Mouse (Mus musculus): Measurements from ENCODE around the gene Fhl1. TPM values are rescaled to one million over a fixed set of nuclear protein-coding genes. Genes with fewer than 3 reads are reported as not detected.
A peak's percentile ranks its signal among the peaks of the same experiment; 100 is the strongest.

Gene Fhl1
- polyA plus RNA-seq, 1 experiment from 2014 or later, result 156 TPM

DNA sequence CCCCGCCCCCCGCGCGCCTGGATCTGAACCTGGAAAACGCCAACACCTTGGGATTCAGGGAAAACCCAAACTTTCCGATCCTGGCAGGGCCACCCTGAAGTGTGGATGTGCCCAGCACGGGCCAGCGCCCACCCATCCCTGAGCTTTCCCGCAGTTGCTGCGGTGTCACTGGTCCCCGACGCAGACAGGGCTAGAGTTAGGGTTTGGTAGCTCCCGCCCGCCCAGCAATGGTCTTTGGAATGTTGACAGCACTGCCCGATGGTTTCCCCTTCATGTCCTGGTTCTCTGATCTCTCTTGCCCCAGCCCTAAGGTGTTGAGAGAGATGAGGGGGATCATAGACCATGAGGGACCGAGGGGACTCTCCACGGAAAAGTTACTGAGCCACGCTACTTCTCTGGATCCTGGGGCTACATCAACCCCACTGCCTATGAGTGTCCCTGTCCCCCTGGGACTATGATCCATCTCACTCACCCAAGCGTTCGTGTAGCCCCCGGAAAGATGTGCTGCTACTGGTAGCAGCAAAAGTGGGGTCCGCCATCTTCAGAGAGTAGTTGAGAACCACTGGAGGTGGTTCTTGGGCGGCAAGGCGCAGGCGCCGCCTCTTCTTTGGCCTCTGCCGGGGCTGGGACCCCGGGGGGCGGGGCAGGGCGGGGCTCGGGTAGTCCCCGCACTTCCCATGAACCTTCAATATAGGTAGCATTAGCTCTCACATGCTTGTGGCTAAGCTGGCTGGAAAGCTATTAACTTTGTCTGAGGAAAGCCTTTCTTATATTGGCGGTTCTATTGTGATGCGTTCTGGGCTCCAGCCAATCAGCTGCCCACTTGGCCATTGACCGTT is 90.4 kb downstream of the Fhl1 start, which contains the start of gene Map7d3:
Gene Map7d3 (minus strand): TSS at position 562 of the 839 bp plus-strand sequence.
- peak; percentile 29 for DNase-seq

DNA sequence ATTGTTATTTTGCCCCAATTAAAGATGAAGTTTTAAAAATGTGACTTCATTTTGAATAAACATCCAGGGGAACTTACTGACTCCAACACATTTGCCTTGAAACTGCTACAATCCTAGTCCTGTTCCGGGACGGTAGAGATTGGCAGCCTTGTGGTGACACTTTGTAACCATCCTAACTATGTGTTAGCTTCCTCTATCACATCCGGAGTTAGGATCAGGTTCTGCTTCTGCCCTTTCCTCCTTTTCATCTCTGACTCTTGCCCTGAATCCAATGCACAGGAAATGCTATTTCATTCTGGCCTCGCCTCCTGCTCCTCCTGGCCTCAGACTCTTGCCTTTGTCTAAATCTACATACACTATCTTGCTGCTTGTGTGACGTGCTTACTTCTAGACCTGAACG is 95.9 kb downstream of the Fhl1 start:
- Histone ChIP-seq H3K27ac (replicated peaks; ENCODE audit: low read depth, low read length) (no peak overlapping the region), H3K4me3 (replicated peaks; ENCODE audit: low read depth, low read length) (no peak overlapping the region), H3K9ac (replicated peaks; ENCODE audit: low read length) (no peak overlapping the region), H3K36me3 (ENCODE audit: control insufficient read depth, insufficient read depth, low read length) (no peaks in the 10 kb centered on the region), H3K4me2 (ENCODE audit: low read length) (no peak overlapping the region), H3K27me3 (ENCODE audit: control insufficient read depth, insufficient read depth, low read length) (no peaks in the 10 kb centered on the region), H3K4me1 (ENCODE audit: control insufficient read depth, insufficient read depth, low read length) (no peaks in the 10 kb centered on the region), H3K9me3 (ENCODE audit: control insufficient read depth, low read length) (no peaks in the 10 kb centered on the region)
- DNase-seq (no peak), ATAC-seq (ENCODE audit: low FRiP score, low TSS enrichment) (no peak)
- WGBS, result 87% methylated on average over 6 of the region's 6 CpGs

More for the DNA sequence above, 90.4 kb downstream of the Fhl1 start, which contains the start of gene Map7d3:
- Histone ChIP-seq H3K27me3 (ENCODE audit: control insufficient read depth, insufficient read depth, low read length) (no peaks in the 10 kb centered on the region), H3K4me1 (ENCODE audit: control insufficient read depth, insufficient read depth, low read length) (no peaks in the 10 kb centered on the region), H3K4me2 (ENCODE audit: low read length) (peak within 1 kb of the TSS; percentile 61), H3K27ac (replicated peaks; ENCODE audit: low read depth, low read length) (no peak within 1 kb of the TSS), H3K4me3 (replicated peaks; ENCODE audit: low read depth, low read length) (peak within 1 kb of the TSS; percentile 34), H3K9me3 (ENCODE audit: control insufficient read depth, low read length) (no peaks in the 10 kb centered on the region), H3K9ac (replicated peaks; ENCODE audit: low read length) (no peak within 1 kb of the TSS), H3K36me3 (ENCODE audit: control insufficient read depth, insufficient read depth, low read length) (no peaks in the 10 kb centered on the region)
- 24% methylated on average over 35 of the region's 35 CpGs for WGBS
- peak; percentile 43; the same call in 1 of the 2 replicates for ATAC-seq (ENCODE audit: low FRiP score, low TSS enrichment)

DNA sequence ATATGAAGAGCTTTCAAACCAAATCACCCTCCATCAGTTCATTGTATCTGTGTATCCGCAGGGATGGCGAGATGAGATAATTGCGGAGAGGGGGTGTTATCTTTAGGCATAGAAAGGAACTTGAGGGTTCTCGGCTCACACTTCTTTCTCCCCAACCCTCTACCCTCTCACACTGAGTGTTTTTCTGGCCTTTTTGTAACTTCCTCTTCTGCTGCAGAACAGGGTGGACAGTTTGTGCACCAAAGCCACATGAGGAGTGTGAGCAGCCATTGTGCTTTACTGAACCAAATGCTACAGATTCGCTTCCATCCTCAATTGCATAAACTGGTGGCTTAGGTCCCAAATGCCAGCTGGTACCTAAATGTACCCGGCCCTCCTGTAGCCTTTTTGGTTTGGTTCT is 104.3 kb downstream of the Fhl1 start:
- Histone ChIP-seq H3K27me3 (ENCODE audit: control insufficient read depth, insufficient read depth, low read length) (no peaks in the 10 kb centered on the region), H3K9me3 (ENCODE audit: control insufficient read depth, low read length) (no peaks in the 10 kb centered on the region), H3K4me3 (replicated peaks; ENCODE audit: low read depth, low read length) (no peak overlapping the region), H3K27ac (replicated peaks; ENCODE audit: low read depth, low read length) (no peak overlapping the region), H3K4me1 (ENCODE audit: control insufficient read depth, insufficient read depth, low read length) (no peaks in the 10 kb centered on the region), H3K36me3 (ENCODE audit: control insufficient read depth, insufficient read depth, low read length) (no peaks in the 10 kb centered on the region), H3K4me2 (ENCODE audit: low read length) (no peak overlapping the region), H3K9ac (replicated peaks; ENCODE audit: low read length) (no peak overlapping the region)
- no peak for ATAC-seq (ENCODE audit: low FRiP score, low TSS enrichment)
- 89% methylated on average over 6 of the region's 6 CpGs for WGBS
- DNase-seq, result no peak

DNA sequence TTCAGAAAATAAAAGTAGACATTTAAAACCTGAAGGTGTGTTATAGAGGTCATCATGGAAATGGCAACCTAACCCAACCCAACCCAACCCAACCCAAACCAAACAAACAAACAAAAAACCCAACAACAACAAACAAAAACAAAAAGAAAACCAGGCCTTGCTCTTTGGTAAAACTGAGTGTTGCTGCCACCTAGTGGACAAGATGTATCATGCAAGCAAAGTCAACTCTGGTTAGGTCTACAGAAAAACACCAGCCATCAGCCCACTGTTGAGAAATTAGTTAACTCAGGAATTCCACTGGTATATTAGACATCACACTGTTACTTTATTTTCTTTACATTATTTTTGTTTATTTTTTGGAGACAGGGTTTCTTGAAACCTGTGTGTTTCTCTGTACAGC is 107.8 kb downstream of the Fhl1 start:
- Histone ChIP-seq H3K4me1 (ENCODE audit: control insufficient read depth, insufficient read depth, low read length) (no peaks in the 10 kb centered on the region), H3K9me3 (ENCODE audit: control insufficient read depth, low read length) (no peaks in the 10 kb centered on the region), H3K4me3 (replicated peaks; ENCODE audit: low read depth, low read length) (no peak overlapping the region), H3K9ac (replicated peaks; ENCODE audit: low read length) (no peak overlapping the region), H3K4me2 (ENCODE audit: low read length) (no peak overlapping the region), H3K36me3 (ENCODE audit: control insufficient read depth, insufficient read depth, low read length) (no peaks in the 10 kb centered on the region), H3K27ac (replicated peaks; ENCODE audit: low read depth, low read length) (no peak overlapping the region), H3K27me3 (ENCODE audit: control insufficient read depth, insufficient read depth, low read length) (no peaks in the 10 kb centered on the region)
- ATAC-seq (ENCODE audit: low FRiP score, low TSS enrichment) (no peak), DNase-seq (peak; percentile 77)

DNA sequence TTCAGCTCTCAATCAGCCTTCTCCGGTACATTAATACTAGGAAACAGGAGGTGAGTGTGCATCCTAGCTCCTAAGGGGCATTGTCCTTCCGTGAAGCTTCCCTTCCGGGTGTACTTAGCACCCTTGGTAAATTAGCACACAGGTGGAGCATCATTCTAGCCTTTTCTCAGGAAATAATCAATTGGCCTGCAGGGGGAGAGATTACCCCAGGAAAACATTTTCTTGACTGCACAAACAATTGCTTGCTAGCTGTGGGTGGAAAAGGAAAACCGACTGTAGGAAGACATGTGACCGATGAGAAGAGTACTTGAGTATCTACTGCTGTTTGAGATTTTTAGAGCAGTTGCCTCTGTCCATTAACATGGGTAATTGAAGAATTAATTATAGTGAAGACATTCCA is 109.7 kb downstream of the Fhl1 start:
- no peak overlapping the region for H3K4me2 ChIP-seq (ENCODE audit: low read length)
- H3K36me3 ChIP-seq (ENCODE audit: control insufficient read depth, insufficient read depth, low read length), result no peaks in the 10 kb centered on the region
- H3K4me1 ChIP-seq (ENCODE audit: control insufficient read depth, insufficient read depth, low read length), result no peaks in the 10 kb centered on the region
- WGBS, result 76% methylated on average over 5 of the region's 5 CpGs
- no peaks in the 10 kb centered on the region for H3K27me3 ChIP-seq (ENCODE audit: control insufficient read depth, insufficient read depth, low read length)
- H3K9me3 ChIP-seq (ENCODE audit: control insufficient read depth, low read length), result no peaks in the 10 kb centered on the region
- H3K4me3 ChIP-seq (replicated peaks; ENCODE audit: low read depth, low read length), result no peak overlapping the region
- H3K27ac ChIP-seq (replicated peaks; ENCODE audit: low read depth, low read length), result no peak overlapping the region
- DNase-seq (peak; percentile 32), ATAC-seq (ENCODE audit: low FRiP score, low TSS enrichment) (no peak)
- H3K9ac ChIP-seq (replicated peaks; ENCODE audit: low read length), result no peak overlapping the region

Other genes starting within 250 kb of the Fhl1 start
- gene Gm10477, start 207.0 kb upstream of the Fhl1 start, polyA plus RNA-seq (2014; fragmentation: Nextera tagmentation; extraction: Ambion mirVana), result not detected in 2 replicates
- gene Gm648, start 182.2 kb upstream of the Fhl1 start, polyA plus RNA-seq (2014; fragmentation: Nextera tagmentation; extraction: Ambion mirVana), result not detected in 2 replicates
- 50.4 and 66.9 TPM in 2 replicates for gene Mmgt1, start 133.7 kb upstream of the Fhl1 start, polyA plus RNA-seq (2014; fragmentation: Nextera tagmentation; extraction: Ambion mirVana)
- gene Slc9a6, start 122.0 kb upstream of the Fhl1 start, polyA plus RNA-seq (2014; fragmentation: Nextera tagmentation; extraction: Ambion mirVana), result 48.7 and 55.1 TPM in 2 replicates
- 0.22 and 0.66 TPM in 2 replicates for gene Map7d3, start 90.5 kb downstream of the Fhl1 start, polyA plus RNA-seq (2014; fragmentation: Nextera tagmentation; extraction: Ambion mirVana)
- 0.03 TPM in 1 of 2 replicates, not detected in the other for gene Adgrg4, start 138.4 kb downstream of the Fhl1 start, polyA plus RNA-seq (2014; fragmentation: Nextera tagmentation; extraction: Ambion mirVana)

Data from midbrain, embryonic 14.5 days (tissue).